Mouse (Mus musculus) liver, embryonic 13.5 days (tissue): ENCODE measurements around the gene Gm1673. TPM values are rescaled to one million over a fixed set of nuclear protein-coding genes. Genes with fewer than 3 reads are reported as not detected.

Experiments used
- ATAC-seq: fragments of 200-750 bp; cut with Nextera tagmentation; 2 replicates; pipeline ENCODE4 v1.8.0; 2017; ENCODE audit warnings: low read depth, mild to moderate bottlenecking, moderate number of reproducible peaks, moderate library complexity
- DNase-seq: peaks from one replicate; pipeline ENCODE4 v3.0.0; 2022
- H3K27ac ChIP-seq: fragments of 300-500 bp; sonication (generic); 2 replicates; pipeline ENCODE4 v1.5.1; 2015; ENCODE audit warnings: moderate library complexity, mild to moderate bottlenecking, inconsistent platforms
- H3K27me3 ChIP-seq: fragments of 300-500 bp; sonication (generic); 2 replicates; pipeline ENCODE4 v1.6.1; 2015; ENCODE audit warnings: mild to moderate bottlenecking, inconsistent platforms
- H3K36me3 ChIP-seq: fragments of 300-500 bp; sonication (generic); 2 replicates; pipeline ENCODE4 v1.6.1; 2015; ENCODE audit warnings: mild to moderate bottlenecking, inconsistent platforms
- H3K4me1 ChIP-seq: fragments of 300-500 bp; sonication (generic); replicated peaks from 2 replicates; pipeline ENCODE4 v1.6.1; 2015; ENCODE audit warnings: inconsistent platforms
- H3K4me2 ChIP-seq: fragments of 300-500 bp; sonication (generic); 2 replicates; pipeline ENCODE4 v1.6.1; 2015; ENCODE audit warnings: inconsistent platforms, mild to moderate bottlenecking, moderate library complexity
- H3K4me3 ChIP-seq: fragments of 300-500 bp; sonication (generic); replicated peaks from 2 replicates; pipeline ENCODE4 v1.5.1; 2015; ENCODE audit warnings: mild to moderate bottlenecking, inconsistent platforms
- H3K9ac ChIP-seq: fragments of 300-500 bp; sonication (generic); 2 replicates; pipeline ENCODE4 v1.6.1; 2015; ENCODE audit warnings: mild to moderate bottlenecking, inconsistent platforms
- H3K9me3 ChIP-seq: fragments of 300-500 bp; sonication (generic); replicated peaks from 2 replicates; pipeline ENCODE4 v1.6.1; 2016; ENCODE audit warnings: inconsistent platforms
- WGBS: fragments of 180-500 bp; shearing (Covaris S2); methylation state at CpG from one replicate; pipeline ENCODE4 v1.1.7; 2015; ENCODE audit not compliant: insufficient replicate concordance; 5-methylcytosine and 5-hydroxymethylcytosine counted together
- polyA plus RNA-seq: library from polyadenylated mRNA; unstranded; fragments of >200 nt; fragmentation: Nextera tagmentation; extraction: Ambion mirVana; gene quantifications from 2 replicates; pipeline ENCODE4 v1.2.1, GENCODE M21; 2015

The Gm1673 gene
- polyA plus RNA-seq, 1 experiment from 2014 or later, result 7.0 TPM

DNA sequence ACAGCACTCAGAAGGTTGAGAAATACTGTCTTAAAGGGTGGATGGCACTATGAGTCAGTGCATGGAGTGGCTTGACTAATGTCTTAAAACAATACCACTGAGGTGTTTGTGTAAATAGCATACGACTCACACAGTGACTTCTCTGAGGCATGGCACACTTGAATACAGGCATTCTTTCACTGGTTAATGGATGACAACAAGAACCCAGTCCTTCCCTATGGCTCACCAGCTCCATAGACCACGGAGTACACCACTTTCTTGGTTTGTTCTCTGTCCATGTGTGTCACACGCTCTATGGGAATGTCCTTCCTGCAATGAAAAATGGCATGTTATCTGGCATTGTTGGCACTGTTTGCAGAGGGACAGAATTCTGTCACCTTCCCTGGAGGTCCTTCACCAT, 49.3 kb downstream of the Gm1673 start:
- Histone ChIP-seq H3K27me3 (no peaks in the 10 kb centered on the region), H3K4me2 (no peak overlapping the region), H3K4me1 (no peaks in the 10 kb centered on the region), H3K27ac (no peak overlapping the region), H3K9ac (no peak overlapping the region), H3K4me3 (no peak overlapping the region), H3K36me3 (no peaks in the 10 kb centered on the region), H3K9me3 (no peaks in the 10 kb centered on the region)
- ATAC-seq (no peak), DNase-seq (no peak)
- 49% methylated on average over 3 of the region's 3 CpGs for WGBS

Other genes with a start within 250 kb of the Gm1673 start
- gene Letm1, start 200.6 kb upstream of the Gm1673 start, polyA plus RNA-seq, result 23.5 and 24.7 TPM in 2 replicates
- gene Nsd2, start 162.7 kb upstream of the Gm1673 start, polyA plus RNA-seq, result 23.6 and 27.3 TPM in 2 replicates
- 30.9 and 35.5 TPM in 2 replicates for gene Nelfa, start 47.0 kb upstream of the Gm1673 start, polyA plus RNA-seq
- gene Nat8l, start 12.6 kb downstream of the Gm1673 start, polyA plus RNA-seq, result 0.05 and 0.06 TPM in 2 replicates
- gene Poln, start 186.0 kb downstream of the Gm1673 start, polyA plus RNA-seq, result 0.64 and 0.97 TPM in 2 replicates
- 31.0 and 42.5 TPM in 2 replicates for gene Haus3, start 186.1 kb downstream of the Gm1673 start, polyA plus RNA-seq
- 3.2 and 3.8 TPM in 2 replicates for gene Mxd4, start 204.3 kb downstream of the Gm1673 start, polyA plus RNA-seq